Mouse (Mus musculus) thymus, adult 2 months (tissue): ENCODE data around the gene Vps13c. TPM values are rescaled to one million over a fixed set of nuclear protein-coding genes. Genes with fewer than 3 reads are reported as not detected.

Source experiments
- DNase-seq: peaks from one replicate; pipeline ENCODE4 v3.0.0; 2021
- H3K27ac ChIP-seq: fragments of 200-500 bp; 2 replicates; pipeline ENCODE4 v1.5.1; 2012; ENCODE audit warnings: low read length, control low read depth; ENCODE audit not compliant: control insufficient read depth, insufficient read depth
- H3K27me3 ChIP-seq: fragments of 200-500 bp; 2 replicates; pipeline ENCODE4 v1.6.1; 2012; ENCODE audit warnings: mild to moderate bottlenecking, low read length, moderate library complexity, mixed read lengths; ENCODE audit not compliant: control insufficient read depth, insufficient read depth
- H3K36me3 ChIP-seq: fragments of 200-500 bp; 2 replicates; pipeline ENCODE4 v1.6.1; 2012; ENCODE audit warnings: mild to moderate bottlenecking, low read length, moderate library complexity; ENCODE audit not compliant: control insufficient read depth, insufficient read depth
- H3K4me1 ChIP-seq: fragments of 200-500 bp; replicated peaks from 2 replicates; pipeline ENCODE4 v1.6.1; 2012; ENCODE audit warnings: low read length; ENCODE audit not compliant: control insufficient read depth, insufficient read depth
- H3K4me3 ChIP-seq: fragments of 200-500 bp; 2 replicates; pipeline ENCODE4 v1.5.1; 2012; ENCODE audit warnings: mild to moderate bottlenecking, low read length, control low read depth, moderate library complexity; ENCODE audit not compliant: control insufficient read depth, insufficient read depth
- CTCF ChIP-seq: fragments of 200-500 bp; IDR thresholded peaks from 2 replicates; pipeline ENCODE4 v1.5.1; 2012; ENCODE audit warnings: mild to moderate bottlenecking, control low read depth, low read length, moderate library complexity, borderline replicate concordance; ENCODE audit not compliant: control insufficient read depth, poor library complexity, insufficient read depth; ENCODE audit errors: extremely low read depth
- POLR2A ChIP-seq: fragments of 200-500 bp; IDR thresholded peaks from 2 replicates; pipeline ENCODE4 v1.6.1; 2012; ENCODE audit warnings: mild to moderate bottlenecking, low read length, control low read depth, moderate library complexity; ENCODE audit not compliant: control insufficient read depth, poor library complexity, insufficient read depth; ENCODE audit errors: extremely low read depth
- WGBS: fragments of 180-500 bp; shearing (Covaris S2); methylation state at CpG from one replicate; pipeline ENCODE4 v1.1.7; 2018; 5-methylcytosine and 5-hydroxymethylcytosine counted together
- polyA plus RNA-seq: library from polyadenylated mRNA; depleted of rRNA; stranded (reverse); fragments of >200 nt; gene quantifications from 2 replicates; pipeline ENCODE4 v1.2.3, GENCODE M21; 2012

Vps13c gene
- polyA plus RNA-seq, 1 experiment: 14.5 TPM

- WGBS: 54% methylated on average over 14 of the region's 14 CpGs
- Histone ChIP-seq H3K27me3 (no peaks in the 10 kb centered on the region), H3K36me3 (no peaks in the 10 kb centered on the region), H3K4me1 (0 out of 2 replicates have a peak, but pooled peaks cover 2% of the 10 kb centered on the region), H3K4me3 (no peak overlapping the region), H3K27ac (no peak overlapping the region)
- DNase-seq: no peak
- TF ChIP-seq CTCF: no peak
- TF ChIP-seq POLR2A: no peak
These were observed 40.9 kb upstream of the Vps13c start for GRCm38 (mm10) chr9:67799078-67799819.

DNA sequence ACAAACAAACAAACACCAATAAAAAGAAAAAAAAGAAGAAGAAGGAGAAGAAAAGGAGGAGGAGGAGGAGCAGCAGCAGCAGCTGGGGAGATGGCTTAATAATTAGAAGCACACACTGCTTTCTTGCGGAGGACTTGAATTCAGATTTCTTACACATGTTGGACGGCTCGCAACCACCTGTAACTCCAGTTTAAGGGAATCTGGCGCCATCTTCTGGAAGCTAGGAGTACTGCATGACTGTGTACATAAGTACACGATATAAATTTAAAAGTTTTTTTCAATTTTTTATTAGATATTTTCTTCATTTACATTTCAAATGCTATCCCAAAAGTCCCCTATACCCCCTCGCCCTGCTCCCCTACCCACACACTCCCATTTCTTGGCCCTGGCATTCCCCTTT is 38.0 kb upstream of the Vps13c start:
- WGBS: 36% methylated on average over 6 of the region's 6 CpGs
- peak; percentile 54 for DNase-seq
- Histone ChIP-seq H3K27ac (no peak overlapping the region), H3K4me1 (0 out of 2 replicates have a peak, but pooled peaks cover 2% of the 10 kb centered on the region), H3K27me3 (no peaks in the 10 kb centered on the region), H3K4me3 (no peak overlapping the region), H3K36me3 (no peaks in the 10 kb centered on the region)
- TF ChIP-seq POLR2A (no peak), CTCF (no peak)

- 87% methylated on average over 5 of the region's 5 CpGs for WGBS
- H3K36me3 ChIP-seq: no peaks in the 10 kb centered on the region
These were observed 33.2 kb upstream of the Vps13c start for GRCm38 (mm10) chr9:67807000-67807399.

DNA sequence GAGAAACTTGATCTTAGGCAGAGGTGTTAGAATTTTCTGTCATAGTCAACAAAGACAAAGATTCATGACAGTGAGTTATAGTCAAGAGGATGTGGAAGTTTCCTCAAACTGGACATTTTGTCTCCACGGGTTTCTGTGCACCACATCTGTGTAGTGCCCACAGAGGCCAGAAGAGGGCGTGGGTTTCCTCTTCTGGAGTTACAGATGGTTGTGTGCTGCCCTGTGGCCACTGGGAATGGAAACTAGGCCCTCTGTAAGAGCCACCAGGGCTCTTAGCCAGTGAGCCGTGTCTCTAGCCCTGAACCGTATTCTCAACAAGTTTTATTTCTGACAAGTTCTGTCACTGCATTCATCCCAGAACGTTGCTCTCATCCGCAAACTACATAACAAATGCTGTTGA is 29.7 kb upstream of the Vps13c start:
- H3K27me3 ChIP-seq: no peaks in the 10 kb centered on the region
- WGBS: 72% methylated on average over 6 of the region's 6 CpGs
- no peak for TF ChIP-seq CTCF
- TF ChIP-seq POLR2A: no peak
- no peaks in the 10 kb centered on the region for H3K36me3 ChIP-seq
- H3K27ac ChIP-seq: no peak overlapping the region
- DNase-seq: no peak
- no peak overlapping the region for H3K4me3 ChIP-seq
- 0 out of 2 replicates have a peak, but pooled peaks cover 2% of the 10 kb centered on the region for H3K4me1 ChIP-seq

More at GRCm38 (mm10) chr9:67807000-67807399, 33.2 kb upstream of the Vps13c start:
- H3K27ac ChIP-seq: no peak overlapping the region
- H3K4me1 ChIP-seq: no peaks in the 10 kb centered on the region
- no peaks in the 10 kb centered on the region for H3K27me3 ChIP-seq
- DNase-seq: no peak
- no peak overlapping the region for H3K4me3 ChIP-seq
- no peak for TF ChIP-seq POLR2A
- no peak for TF ChIP-seq CTCF

GRCm38 (mm10) chr9:67811116-67811515 is 29.1 kb upstream of the Vps13c start:
- H3K4me3 ChIP-seq: no peak overlapping the region
- no peak for TF ChIP-seq CTCF
- TF ChIP-seq POLR2A: no peak
- 92% methylated on average over 3 of the region's 3 CpGs for WGBS
- 0 out of 2 replicates have a peak, but pooled peaks cover 2% of the 10 kb centered on the region for H3K4me1 ChIP-seq
- no peak for DNase-seq
- no peaks in the 10 kb centered on the region for H3K27me3 ChIP-seq
- no peaks in the 10 kb centered on the region for H3K36me3 ChIP-seq
- H3K27ac ChIP-seq: no peak overlapping the region

- 81% methylated on average over 4 of the region's 4 CpGs for WGBS
- no peak for DNase-seq
- no peak overlapping the region for H3K27ac ChIP-seq
These were observed 27.0 kb upstream of the Vps13c start for GRCm38 (mm10) chr9:67813171-67813570.

More at GRCm38 (mm10) chr9:67813171-67813570, 27.0 kb upstream of the Vps13c start:
- Histone ChIP-seq H3K36me3 (no peaks in the 10 kb centered on the region), H3K4me1 (0 out of 2 replicates have a peak, but pooled peaks cover 2% of the 10 kb centered on the region), H3K27me3 (no peaks in the 10 kb centered on the region), H3K4me3 (no peak overlapping the region)
- TF ChIP-seq POLR2A (no peak), CTCF (no peak)
